Mouse (Mus musculus) lung, embryonic 15.5 days (tissue): ENCODE data around the gene Atf7ip. TPM values are rescaled to one million over a fixed set of nuclear protein-coding genes. Genes with fewer than 3 reads are reported as not detected.
A peak's percentile ranks its signal among the peaks of the same experiment; 100 is the strongest.

Experiments used
- ATAC-seq: fragments of 200-750 bp; cut with Nextera tagmentation; 2 replicates; pipeline ENCODE4 v1.8.0; 2017; ENCODE audit warnings: moderate number of reproducible peaks, borderline replicate concordance; ENCODE audit not compliant: low FRiP score, low TSS enrichment; ENCODE audit errors: extremely low read depth
- H3K27ac ChIP-seq: fragments of 300-500 bp; sonication (generic); 2 replicates; pipeline ENCODE4 v1.5.1; 2015; ENCODE audit warnings: moderate library complexity, mild to moderate bottlenecking, inconsistent platforms
- H3K27me3 ChIP-seq: fragments of 300-500 bp; sonication (generic); 2 replicates; pipeline ENCODE4 v1.6.1; 2015; ENCODE audit warnings: inconsistent platforms
- H3K36me3 ChIP-seq: fragments of 300-500 bp; sonication (generic); 2 replicates; pipeline ENCODE4 v1.6.1; 2015; ENCODE audit warnings: inconsistent platforms
- H3K4me1 ChIP-seq: fragments of 300-500 bp; sonication (generic); 2 replicates; pipeline ENCODE4 v1.6.1; 2015; ENCODE audit warnings: inconsistent platforms
- H3K4me2 ChIP-seq: fragments of 300-500 bp; sonication (generic); 2 replicates; pipeline ENCODE4 v1.6.1; 2015; ENCODE audit warnings: inconsistent platforms, mild to moderate bottlenecking, moderate library complexity
- H3K4me3 ChIP-seq: fragments of 300-500 bp; sonication (generic); 2 replicates; pipeline ENCODE4 v1.5.1; 2015; ENCODE audit warnings: mild to moderate bottlenecking, inconsistent platforms
- H3K9ac ChIP-seq: fragments of 300-500 bp; sonication (generic); 2 replicates; pipeline ENCODE4 v1.6.1; 2015; ENCODE audit warnings: inconsistent platforms
- H3K9me3 ChIP-seq: fragments of 300-500 bp; sonication (generic); 2 replicates; pipeline ENCODE4 v1.6.1; 2016; ENCODE audit warnings: inconsistent platforms
- WGBS: fragments of 180-500 bp; shearing (Covaris S2); methylation state at CpG from one replicate; pipeline ENCODE4 v1.1.7; 2015; 5-methylcytosine and 5-hydroxymethylcytosine counted together
- polyA plus RNA-seq: library from polyadenylated mRNA; unstranded; fragments of >200 nt; fragmentation: Nextera tagmentation; extraction: Ambion mirVana; gene quantifications from 2 replicates; pipeline ENCODE4 v1.2.1, GENCODE M21; 2015

Gene Atf7ip
- polyA plus RNA-seq, 1 experiment from 2014 or later = 44.9 TPM

DNA sequence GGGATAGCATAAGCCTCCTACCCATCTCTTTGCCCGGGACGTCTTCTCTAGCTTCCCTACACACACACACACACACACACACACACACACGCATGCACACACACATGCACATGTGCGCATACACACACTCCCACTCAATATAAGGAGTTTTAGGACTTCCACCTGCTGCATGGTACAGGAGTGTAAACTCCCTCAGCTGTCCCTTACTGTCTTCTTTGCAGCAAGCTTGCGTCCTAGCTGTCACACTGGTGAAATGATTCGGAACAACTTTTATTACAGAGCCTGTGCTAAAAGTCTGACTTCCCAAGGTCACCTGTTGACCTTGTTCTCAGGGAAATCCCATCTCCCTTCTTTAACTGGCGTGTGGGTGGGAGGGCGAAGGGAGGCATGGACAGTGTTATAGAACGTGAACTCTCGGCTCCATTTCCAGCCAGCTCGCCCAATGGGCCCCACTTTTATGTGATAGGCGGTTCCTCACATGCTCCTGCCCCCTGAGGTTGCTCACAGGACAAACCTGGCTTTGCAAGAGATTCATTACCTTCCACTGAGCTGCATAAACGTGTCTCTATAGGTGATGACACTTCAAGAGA, 126.1 kb downstream of the Atf7ip start:
- Histone ChIP-seq H3K27ac (no peak overlapping the region), H3K27me3 (no peaks in the 10 kb centered on the region), H3K36me3 (no peaks in the 10 kb centered on the region), H3K9ac (no peak overlapping the region), H3K4me3 (no peak overlapping the region), H3K9me3 (no peaks in the 10 kb centered on the region), H3K4me2 (no peak overlapping the region), H3K4me1 (no peaks in the 10 kb centered on the region)
- ATAC-seq = no peak
- WGBS = 79% methylated on average over 13 of the region's 13 CpGs

DNA sequence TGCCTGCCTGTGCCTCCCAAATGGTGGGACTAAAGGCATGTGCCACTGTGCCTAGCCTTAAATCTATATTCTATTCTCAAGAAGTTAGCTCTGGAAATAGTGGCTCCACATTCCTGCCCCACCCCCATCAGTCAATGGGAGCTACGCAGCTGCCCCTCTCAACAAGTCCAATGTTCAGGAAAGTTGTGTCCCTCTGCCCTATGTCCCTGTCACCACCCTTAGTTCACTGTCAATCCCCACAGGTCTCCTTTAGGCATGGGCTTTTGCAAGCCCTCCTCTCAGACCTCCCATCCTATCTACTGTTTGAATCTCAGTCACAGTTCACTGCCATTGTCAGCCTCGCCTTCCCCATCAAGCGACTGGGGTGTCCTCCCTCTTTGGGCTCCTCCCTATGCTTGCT, 127.2 kb downstream of the Atf7ip start:
- H3K9me3 ChIP-seq = no peaks in the 10 kb centered on the region
- H3K36me3 ChIP-seq = no peaks in the 10 kb centered on the region
- no peaks in the 10 kb centered on the region for H3K27me3 ChIP-seq
- no peaks in the 10 kb centered on the region for H3K4me1 ChIP-seq
- H3K4me2 ChIP-seq = no peak overlapping the region
- 87% methylated on average over 3 of the region's 3 CpGs for WGBS
- no peak for ATAC-seq
- H3K4me3 ChIP-seq = no peak overlapping the region
- H3K9ac ChIP-seq = no peak overlapping the region
- H3K27ac ChIP-seq = no peak overlapping the region

DNA sequence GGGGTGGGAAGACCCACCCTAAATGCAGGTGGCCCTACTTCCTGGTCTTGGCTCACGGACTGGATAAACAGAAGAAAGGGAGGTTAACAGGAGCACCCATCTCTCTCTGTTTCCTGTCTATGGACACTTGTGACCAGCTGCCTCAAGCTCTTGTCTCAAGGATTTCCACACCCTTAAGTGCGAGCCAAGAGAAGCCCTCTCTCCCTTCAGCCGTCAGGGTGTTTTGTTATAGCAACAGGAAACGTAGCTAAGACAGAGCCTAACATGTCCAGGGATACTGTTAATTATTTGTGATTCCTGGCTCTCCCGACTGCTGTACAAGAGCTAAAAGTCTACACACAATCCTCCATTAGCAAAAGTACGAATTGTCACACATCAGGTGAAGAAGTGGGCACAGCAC, 127.8 kb downstream of the Atf7ip start:
- Histone ChIP-seq H3K27ac (no peak overlapping the region), H3K9ac (no peak overlapping the region), H3K27me3 (no peaks in the 10 kb centered on the region), H3K9me3 (no peaks in the 10 kb centered on the region), H3K4me2 (no peak overlapping the region), H3K36me3 (no peaks in the 10 kb centered on the region), H3K4me3 (no peak overlapping the region), H3K4me1 (no peaks in the 10 kb centered on the region)
- ATAC-seq = no peak
- WGBS = 37% methylated on average over 6 of the region's 6 CpGs

DNA sequence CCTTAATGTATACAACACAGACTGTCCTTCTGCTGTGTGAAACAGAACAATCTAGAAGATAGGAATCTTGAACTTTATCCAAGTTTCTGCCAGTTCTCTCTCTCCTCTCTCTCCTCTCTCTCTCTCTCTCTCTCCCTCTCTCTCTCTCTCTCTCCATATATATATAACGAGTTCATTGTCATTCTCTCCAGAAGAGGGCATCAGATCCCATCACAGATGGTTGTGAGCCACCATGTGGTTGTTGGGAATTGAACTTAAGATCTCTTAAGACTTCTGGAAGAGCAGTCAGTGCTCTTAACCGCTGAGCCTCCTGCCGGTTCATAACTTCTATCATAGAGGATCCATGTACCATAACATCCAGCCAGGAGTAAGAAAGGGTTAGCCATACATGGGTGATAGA, 129.0 kb downstream of the Atf7ip start:
- no peak for ATAC-seq
- no peak overlapping the region for H3K4me2 ChIP-seq
- H3K9ac ChIP-seq = no peak overlapping the region
- 61% methylated on average over 3 of the region's 3 CpGs for WGBS
- H3K9me3 ChIP-seq = no peaks in the 10 kb centered on the region
- no peaks in the 10 kb centered on the region for H3K4me1 ChIP-seq
- H3K36me3 ChIP-seq = no peaks in the 10 kb centered on the region
- H3K4me3 ChIP-seq = no peak overlapping the region
- H3K27ac ChIP-seq = no peak overlapping the region
- no peaks in the 10 kb centered on the region for H3K27me3 ChIP-seq

DNA sequence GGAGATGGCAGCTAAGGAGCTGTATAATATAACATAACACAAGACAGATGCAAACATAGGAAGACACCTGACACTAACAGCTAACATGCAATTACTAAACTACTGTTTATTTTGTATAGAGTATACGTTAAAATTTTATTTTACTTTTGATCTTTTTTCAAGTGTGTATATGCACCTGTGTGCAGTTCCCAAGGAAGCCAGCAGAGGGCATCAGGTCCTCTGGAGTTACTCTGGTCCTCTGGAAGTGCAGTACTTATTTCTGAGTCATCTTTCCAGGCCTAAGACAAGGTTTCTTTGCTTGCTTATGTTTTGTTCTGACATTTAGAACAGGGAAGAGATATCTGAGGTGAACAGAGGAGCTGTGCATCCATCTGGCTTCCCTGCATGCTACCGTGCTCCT, 138.2 kb downstream of the Atf7ip start:
- no peaks in the 10 kb centered on the region for H3K9me3 ChIP-seq
- no peak for ATAC-seq
- WGBS = 95% methylated on average over 2 of the region's 2 CpGs

DNA sequence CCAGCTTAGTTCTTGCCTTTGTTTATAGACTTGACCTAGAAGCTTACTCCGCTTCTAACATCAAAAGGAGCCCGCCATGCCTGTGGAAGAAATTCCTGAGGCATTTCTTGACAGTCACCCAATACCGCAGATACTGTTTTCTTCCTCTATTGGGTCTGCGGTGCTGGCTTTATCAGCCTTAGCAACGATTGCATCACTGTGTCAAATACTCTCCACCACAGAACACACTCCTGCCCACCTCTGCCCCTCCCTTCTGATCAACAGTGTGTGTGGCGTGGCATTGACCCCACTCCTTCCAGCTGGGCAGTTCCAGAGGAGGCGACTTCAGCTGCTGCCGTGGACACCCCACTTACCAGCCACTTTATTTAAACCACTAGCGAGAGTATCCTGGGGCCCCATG, 139.8 kb downstream of the Atf7ip start:
- H3K4me1 ChIP-seq = no peaks in the 10 kb centered on the region
- H3K4me3 ChIP-seq = no peak overlapping the region
- H3K27me3 ChIP-seq = no peaks in the 10 kb centered on the region
- H3K9me3 ChIP-seq = no peaks in the 10 kb centered on the region
- no peak overlapping the region for H3K27ac ChIP-seq
- no peak overlapping the region for H3K4me2 ChIP-seq
- H3K9ac ChIP-seq = no peak overlapping the region
- no peaks in the 10 kb centered on the region for H3K36me3 ChIP-seq
- WGBS = 44% methylated on average over 9 of the region's 9 CpGs
- ATAC-seq = no peak

More for the DNA sequence above, 138.2 kb downstream of the Atf7ip start:
- Histone ChIP-seq H3K4me3 (no peak overlapping the region), H3K27ac (no peak overlapping the region), H3K27me3 (no peaks in the 10 kb centered on the region), H3K4me1 (no peaks in the 10 kb centered on the region), H3K4me2 (no peak overlapping the region), H3K36me3 (no peaks in the 10 kb centered on the region), H3K9ac (no peak overlapping the region)

DNA sequence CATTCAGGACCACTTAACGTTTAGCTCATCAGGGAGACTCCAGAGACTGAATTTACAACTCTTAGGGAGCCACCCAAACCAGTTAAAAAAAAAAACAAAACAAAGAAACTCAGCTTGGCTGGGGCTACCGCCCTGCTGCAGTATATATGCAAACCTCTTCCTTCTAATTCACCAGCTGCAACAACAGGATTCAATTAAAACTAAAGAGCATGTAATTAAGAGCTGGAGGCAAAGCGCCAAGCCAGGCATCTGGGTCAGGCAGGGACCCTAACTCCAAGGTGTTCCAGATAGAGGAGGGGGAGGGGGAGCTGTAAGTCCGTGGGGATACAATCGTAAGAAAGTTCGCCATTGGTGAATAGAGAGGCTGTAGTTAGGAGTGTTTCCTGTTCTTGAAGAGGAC, 140.2 kb downstream of the Atf7ip start:
- 55% methylated on average over 6 of the region's 6 CpGs for WGBS

DNA sequence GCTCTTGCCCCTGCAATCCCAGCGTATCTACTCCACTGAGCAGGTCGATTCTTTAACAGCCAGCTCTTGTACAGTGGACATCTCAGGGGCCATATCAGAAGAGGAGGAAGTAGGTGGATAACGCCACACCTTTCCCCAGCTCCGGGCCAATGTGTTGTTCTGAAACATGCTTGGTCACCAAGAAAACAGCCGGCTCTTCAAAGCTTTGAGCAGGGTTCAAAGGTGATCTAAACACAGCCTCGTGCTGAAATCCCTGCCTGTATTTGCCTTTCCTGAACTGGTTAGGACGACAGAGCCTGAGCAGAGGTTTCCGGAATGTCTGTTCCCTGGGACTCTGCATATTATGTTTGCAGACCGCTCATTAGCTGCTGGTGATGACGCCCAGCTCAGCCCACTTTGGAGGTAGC, 141.5 kb downstream of the Atf7ip start:
- Histone ChIP-seq H3K36me3 (no peaks in the 10 kb centered on the region), H3K27ac (no peak overlapping the region), H3K4me3 (no peak overlapping the region), H3K4me1 (no peaks in the 10 kb centered on the region), H3K9ac (no peak overlapping the region), H3K9me3 (no peaks in the 10 kb centered on the region), H3K4me2 (no peak overlapping the region), H3K27me3 (no peaks in the 10 kb centered on the region)
- ATAC-seq = no peak
- WGBS = 33% methylated on average over 10 of the region's 10 CpGs

More for the DNA sequence above, 140.2 kb downstream of the Atf7ip start:
- Histone ChIP-seq H3K36me3 (no peaks in the 10 kb centered on the region), H3K27me3 (no peaks in the 10 kb centered on the region), H3K4me2 (no peak overlapping the region), H3K9me3 (no peaks in the 10 kb centered on the region), H3K4me1 (no peaks in the 10 kb centered on the region), H3K27ac (no peak overlapping the region), H3K9ac (no peak overlapping the region), H3K4me3 (no peak overlapping the region)
- no peak for ATAC-seq

DNA sequence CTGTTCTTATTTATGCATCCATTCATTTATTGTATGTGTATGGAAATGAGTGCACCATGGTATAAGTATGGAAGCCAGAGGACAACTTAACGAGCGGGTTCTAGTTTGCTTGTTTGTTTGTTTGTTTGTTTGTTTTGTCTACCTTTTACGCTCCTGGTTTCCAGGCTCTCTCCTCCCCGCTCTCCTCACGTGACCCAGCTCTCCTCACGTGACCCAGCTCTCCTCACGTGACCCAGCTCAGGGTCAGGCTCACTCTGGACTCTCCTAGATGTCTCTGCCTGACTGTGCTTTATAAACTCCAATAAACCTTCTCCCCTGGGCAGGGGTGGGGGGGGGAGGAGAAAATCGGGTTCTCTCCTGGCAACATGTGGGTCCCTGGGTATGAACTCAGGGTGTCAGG, 144.7 kb downstream of the Atf7ip start:
- Histone ChIP-seq H3K36me3 (no peaks in the 10 kb centered on the region), H3K27me3 (no peaks in the 10 kb centered on the region), H3K4me1 (no peaks in the 10 kb centered on the region), H3K4me2 (no peak overlapping the region), H3K4me3 (no peak overlapping the region), H3K9me3 (no peaks in the 10 kb centered on the region), H3K27ac (no peak overlapping the region), H3K9ac (no peak overlapping the region)
- ATAC-seq = no peak
- 86% methylated on average over 8 of the region's 8 CpGs for whole genome bisulfite sequencing

DNA sequence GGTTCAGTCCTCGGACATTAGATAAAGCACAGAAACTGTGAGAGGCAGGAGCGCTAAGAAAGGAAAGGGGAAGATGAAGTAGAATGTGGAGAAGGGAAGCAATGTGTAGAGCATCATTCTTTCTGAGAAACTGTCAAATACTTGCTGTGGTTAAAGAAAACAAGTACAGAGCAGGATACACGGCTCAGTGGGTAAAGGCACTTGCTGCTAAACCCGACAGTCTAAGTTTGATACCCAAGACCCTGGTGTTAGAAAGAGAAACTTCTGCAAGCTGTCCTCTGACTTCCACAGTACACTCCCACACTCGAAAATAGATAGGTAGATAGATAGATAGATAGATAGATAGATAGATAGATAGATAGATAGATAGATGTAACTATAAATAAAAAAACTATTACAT, 147.4 kb downstream of the Atf7ip start:
- H3K27ac ChIP-seq = no peak overlapping the region
- no peaks in the 10 kb centered on the region for H3K9me3 ChIP-seq
- H3K4me1 ChIP-seq = 0 out of 2 replicates have a peak, but pooled peaks cover 4% of the 10 kb centered on the region
- H3K27me3 ChIP-seq = no peaks in the 10 kb centered on the region
- 53% methylated on average over 5 of the region's 5 CpGs for WGBS
- H3K36me3 ChIP-seq = no peaks in the 10 kb centered on the region
- no peak overlapping the region for H3K4me2 ChIP-seq
- H3K9ac ChIP-seq = no peak overlapping the region
- ATAC-seq = no peak
- no peak overlapping the region for H3K4me3 ChIP-seq

DNA sequence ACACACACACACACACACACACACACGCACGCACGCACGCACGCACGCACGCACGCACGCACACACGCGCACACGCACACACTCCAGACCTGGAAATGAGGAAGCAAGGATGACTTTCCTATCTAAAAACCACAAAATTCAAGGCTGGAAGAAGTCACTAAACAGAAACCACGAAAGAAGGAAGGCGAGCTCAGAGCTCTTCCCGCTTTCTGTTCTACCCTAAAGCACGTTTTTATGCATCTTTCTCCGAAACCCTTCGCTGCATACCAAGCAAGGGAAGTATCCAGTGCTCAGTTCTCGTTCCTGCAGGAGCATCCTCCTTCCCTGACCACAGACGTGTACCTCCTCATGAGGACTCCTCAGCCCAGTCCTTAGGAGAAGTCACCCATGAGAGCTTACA, 148.5 kb downstream of the Atf7ip start:
- Histone ChIP-seq H3K9ac (no peak overlapping the region), H3K4me1 (0 out of 2 replicates have a peak, but pooled peaks cover 4% of the 10 kb centered on the region), H3K27me3 (no peaks in the 10 kb centered on the region), H3K4me3 (no peak overlapping the region), H3K9me3 (no peaks in the 10 kb centered on the region), H3K4me2 (no peak overlapping the region), H3K27ac (no peak overlapping the region), H3K36me3 (no peaks in the 10 kb centered on the region)
- WGBS = 96% methylated on average over 20 of the region's 20 CpGs
- no peak for ATAC-seq

DNA sequence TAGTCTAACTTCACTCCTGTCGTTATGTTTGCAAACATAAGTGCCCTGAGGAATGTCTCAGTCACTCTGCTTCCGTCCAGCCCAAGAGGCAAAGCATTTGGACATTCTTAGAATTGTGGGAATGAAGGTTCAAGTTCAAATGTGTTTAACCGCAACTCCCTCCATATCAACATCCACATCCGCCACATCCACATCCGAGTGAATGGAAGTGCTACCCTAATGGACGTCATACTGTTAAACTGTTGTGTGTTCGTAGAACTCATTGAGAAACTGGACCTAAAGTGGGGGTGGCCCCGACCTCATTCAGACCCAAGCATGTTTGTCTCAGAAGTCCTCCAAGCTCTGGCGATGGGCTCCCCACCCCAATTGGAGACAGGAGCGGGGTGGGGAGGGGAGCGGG, 149.8 kb downstream of the Atf7ip start:
- Histone ChIP-seq H3K4me2 (peak overlapping the region; percentile 29; the same call in 1 of the 2 replicates), H3K27me3 (peaks cover 8% of the 10 kb centered on the region), H3K9ac (no peak overlapping the region), H3K9me3 (no peaks in the 10 kb centered on the region), H3K27ac (no peak overlapping the region), H3K36me3 (no peaks in the 10 kb centered on the region), H3K4me3 (peak overlapping the region; percentile 10; the same call in 1 of the 2 replicates), H3K4me1 (0 out of 2 replicates have a peak, but pooled peaks cover 4% of the 10 kb centered on the region)
- ATAC-seq = no peak
- WGBS = 65% methylated on average over 11 of the region's 11 CpGs

DNA sequence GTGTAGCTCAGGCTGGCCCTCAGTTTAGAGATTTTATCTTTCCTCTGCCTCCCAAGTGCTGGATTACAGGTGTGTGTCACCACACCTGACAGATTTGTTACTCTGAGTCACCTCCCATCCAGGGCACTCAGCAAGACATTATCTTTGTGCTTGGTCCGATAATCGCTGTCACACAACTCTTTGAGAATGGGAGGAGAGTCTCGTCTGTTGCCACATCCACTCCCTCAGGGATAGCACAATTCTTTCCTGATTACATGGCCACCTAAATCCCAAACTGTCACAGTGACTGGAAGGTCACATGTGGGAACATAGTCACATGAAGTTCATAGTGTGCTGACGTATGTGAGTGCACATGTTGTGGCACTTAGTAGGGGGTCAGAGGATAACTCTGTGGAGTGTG, 152.3 kb downstream of the Atf7ip start:
- Histone ChIP-seq H3K27ac (no peak overlapping the region), H3K36me3 (no peaks in the 10 kb centered on the region), H3K4me3 (no peak overlapping the region), H3K27me3 (peaks cover 28% of the 10 kb centered on the region), H3K9me3 (no peaks in the 10 kb centered on the region), H3K4me2 (no peak overlapping the region), H3K4me1 (peaks cover 17% of the 10 kb centered on the region), H3K9ac (no peak overlapping the region)
- WGBS = 77% methylated on average over 4 of the region's 4 CpGs
- no peak for ATAC-seq
